Mouse (Mus musculus) testis, adult 2 months (tissue): Measurements from ENCODE around the gene Poc1b. TPM values are rescaled to one million over a fixed set of nuclear protein-coding genes. Genes with fewer than 3 reads are reported as not detected.

Source experiments
- H3K27ac ChIP-seq: fragments of 200-500 bp; 2 replicates; pipeline ENCODE4 v1.5.1; 2012; ENCODE audit warnings: low read depth, low read length; ENCODE audit not compliant: control insufficient read depth, insufficient read depth
- H3K27me3 ChIP-seq: fragments of 200-500 bp; 2 replicates; pipeline ENCODE4 v1.6.1; 2012; ENCODE audit warnings: mild to moderate bottlenecking, low read length, moderate library complexity; ENCODE audit not compliant: control insufficient read depth, insufficient read depth
- H3K36me3 ChIP-seq: fragments of 200-500 bp; 2 replicates; pipeline ENCODE4 v1.6.1; 2012; ENCODE audit warnings: mild to moderate bottlenecking, low read length; ENCODE audit not compliant: control insufficient read depth, insufficient read depth
- H3K4me1 ChIP-seq: fragments of 200-500 bp; 2 replicates; pipeline ENCODE4 v1.6.1; 2012; ENCODE audit warnings: low read length; ENCODE audit not compliant: control insufficient read depth, insufficient read depth
- H3K4me3 ChIP-seq: fragments of 200-500 bp; 2 replicates; pipeline ENCODE4 v1.5.1; 2012; ENCODE audit warnings: low read depth, mild to moderate bottlenecking, low read length, moderate library complexity, mixed read lengths; ENCODE audit not compliant: control insufficient read depth
- CTCF ChIP-seq: fragments of 200-500 bp; IDR thresholded peaks from 2 replicates; pipeline ENCODE4 v1.5.1; 2012; ENCODE audit warnings: low read depth, mild to moderate bottlenecking, inconsistent platforms, low read length, moderate library complexity; ENCODE audit not compliant: control insufficient read depth, insufficient read depth, insufficient replicate concordance
- POLR2A ChIP-seq: fragments of 200-500 bp; IDR thresholded peaks from 2 replicates; pipeline ENCODE4 v1.6.1; 2012; ENCODE audit warnings: low read depth, mild to moderate bottlenecking, inconsistent platforms, low read length, moderate library complexity; ENCODE audit not compliant: control insufficient read depth
- polyA plus RNA-seq: library from polyadenylated mRNA; depleted of rRNA; stranded (reverse); fragments of >200 nt; gene quantifications from 2 replicates; pipeline ENCODE4 v1.2.3, GENCODE M21; 2012

The Poc1b gene
- polyA plus RNA-seq, 1 experiment, result 73.4 TPM

DNA sequence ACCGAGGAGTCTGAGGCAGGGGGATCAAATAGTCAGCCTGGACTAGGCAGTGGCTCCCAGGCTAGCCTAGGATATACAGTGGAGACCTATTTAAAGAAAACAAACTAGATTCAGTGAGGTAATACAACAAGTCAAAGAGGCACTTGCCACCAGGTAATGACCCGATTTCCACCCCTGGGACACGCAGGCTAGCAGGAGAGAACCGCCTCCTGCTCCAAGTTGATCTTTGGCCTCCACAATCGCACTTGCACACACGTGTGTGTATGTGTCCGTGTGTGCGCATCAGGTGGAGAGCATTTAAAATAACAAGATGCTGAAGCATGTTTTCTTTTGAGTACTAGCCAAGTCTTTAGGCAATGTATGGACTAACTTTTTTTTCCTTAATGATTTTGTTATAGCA, 127.5 kb downstream of the Poc1b start:
- Histone ChIP-seq H3K4me1 (no peaks in the 10 kb centered on the region), H3K27me3 (no peaks in the 10 kb centered on the region), H3K27ac (no peak overlapping the region), H3K36me3 (no peaks in the 10 kb centered on the region), H3K4me3 (no peak overlapping the region)
- no peak for TF ChIP-seq POLR2A
- no peak for TF ChIP-seq CTCF

DNA sequence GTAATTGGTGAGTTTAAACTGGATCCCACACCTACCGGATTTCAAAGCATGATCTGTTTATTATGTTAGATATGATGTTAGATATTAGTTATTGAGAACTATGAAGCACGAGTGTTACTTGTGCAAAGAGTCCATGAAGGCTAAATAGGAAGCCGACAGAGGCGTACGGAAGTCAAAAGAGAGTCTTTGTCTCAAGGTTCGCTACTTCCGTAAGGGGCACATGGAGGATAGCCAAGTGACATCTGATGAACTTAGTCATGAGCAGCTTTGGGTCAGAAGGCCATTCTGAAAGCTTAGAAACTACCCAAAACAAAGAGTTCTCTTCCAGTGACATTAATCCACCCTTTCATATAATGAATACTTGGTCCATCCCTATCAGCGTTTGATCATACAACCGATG, 128.2 kb downstream of the Poc1b start:
- no peaks in the 10 kb centered on the region for H3K27me3 ChIP-seq
- TF ChIP-seq POLR2A, result no peak
- no peak for TF ChIP-seq CTCF
- no peaks in the 10 kb centered on the region for H3K4me1 ChIP-seq
- H3K27ac ChIP-seq, result no peak overlapping the region
- H3K36me3 ChIP-seq, result no peaks in the 10 kb centered on the region
- H3K4me3 ChIP-seq, result no peak overlapping the region

DNA sequence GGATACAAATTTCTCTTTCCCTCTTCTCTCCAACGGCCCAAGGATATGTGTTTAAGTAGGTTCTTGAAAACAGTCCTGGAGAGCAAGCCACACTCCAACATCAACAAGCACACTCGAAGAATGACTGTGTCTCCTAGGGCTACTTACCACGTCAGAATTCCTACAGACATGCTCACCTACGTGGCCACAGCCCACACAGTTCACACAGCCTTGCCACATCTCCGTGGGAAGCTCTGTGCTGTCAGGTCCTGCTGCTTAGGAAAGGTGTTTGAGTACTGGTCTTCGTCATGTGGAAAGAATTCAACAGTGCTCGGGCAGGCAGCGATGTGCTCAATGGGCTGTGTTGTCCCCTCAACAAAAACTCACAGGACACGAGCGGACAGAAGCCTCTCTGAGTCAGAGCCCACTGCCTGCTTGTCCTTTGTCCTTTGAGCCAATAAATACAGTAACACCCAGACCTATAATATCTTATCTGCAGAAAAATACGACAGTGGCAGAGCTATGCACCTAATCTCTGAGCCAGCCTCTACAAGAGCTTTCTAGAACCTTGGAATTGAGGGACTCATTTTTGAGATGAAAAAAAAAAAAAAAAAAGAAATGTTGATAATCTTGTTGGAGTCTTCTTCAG, 130.5 kb downstream of the Poc1b start:
- no peaks in the 10 kb centered on the region for H3K27me3 ChIP-seq
- H3K27ac ChIP-seq, result no peak overlapping the region
- TF ChIP-seq POLR2A (no peak), CTCF (no peak)
- H3K4me3 ChIP-seq, result no peak overlapping the region
- no peaks in the 10 kb centered on the region for H3K36me3 ChIP-seq
- peaks cover 7% of the 10 kb centered on the region for H3K4me1 ChIP-seq

DNA sequence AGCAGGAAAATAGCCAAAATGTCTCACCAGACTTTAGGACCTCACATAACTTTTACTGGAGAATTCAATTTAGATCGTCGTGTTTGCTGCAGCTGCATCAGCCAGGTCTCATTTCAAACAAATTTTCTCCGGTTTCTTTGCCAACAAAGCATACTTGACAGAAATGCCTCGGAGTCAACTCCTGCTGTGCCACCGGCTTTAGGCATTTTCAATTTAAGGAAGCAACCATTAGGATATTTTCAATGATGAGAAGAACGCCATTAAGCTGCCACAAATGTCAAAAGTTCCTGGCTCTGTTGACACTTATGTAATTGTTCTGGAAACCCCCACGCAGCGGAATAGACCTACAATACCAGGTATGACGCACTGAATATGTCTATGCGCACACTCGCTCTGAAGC, 131.7 kb downstream of the Poc1b start:
- TF ChIP-seq CTCF (no peak), POLR2A (no peak)

DNA sequence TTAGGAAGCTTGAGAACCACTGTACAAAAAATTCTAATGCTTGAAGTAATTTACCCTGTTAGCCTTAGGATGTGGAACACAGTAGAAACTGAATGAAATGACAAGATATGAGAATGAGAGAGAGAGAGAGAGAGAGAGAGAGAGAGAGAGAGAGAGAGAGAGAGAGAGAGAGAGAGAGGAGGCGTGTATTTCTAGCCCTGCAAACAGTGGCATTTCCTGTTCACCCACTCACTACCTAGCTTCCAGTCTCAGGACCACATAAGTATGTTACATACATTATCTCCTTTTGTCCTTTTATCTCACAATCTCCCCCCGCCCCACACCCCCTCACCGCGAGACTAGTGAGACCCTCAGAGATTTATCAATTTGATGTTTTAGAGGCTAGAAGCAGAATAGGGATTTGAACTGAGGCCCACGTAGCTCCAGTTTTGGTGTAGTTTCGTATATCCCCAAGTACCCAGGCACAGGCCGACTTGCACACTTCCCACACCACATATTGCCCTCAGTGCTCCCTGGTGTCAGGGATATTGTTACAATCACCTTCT, 134.5 kb downstream of the Poc1b start:
- no peak overlapping the region for H3K4me3 ChIP-seq
- no peak for TF ChIP-seq POLR2A
- no peak for TF ChIP-seq CTCF
- H3K36me3 ChIP-seq, result no peaks in the 10 kb centered on the region
- H3K27me3 ChIP-seq, result no peaks in the 10 kb centered on the region
- peaks cover 7% of the 10 kb centered on the region for H3K4me1 ChIP-seq
- no peak overlapping the region for H3K27ac ChIP-seq

More for the DNA sequence above, 131.7 kb downstream of the Poc1b start:
- peaks cover 7% of the 10 kb centered on the region for H3K4me1 ChIP-seq
- H3K27ac ChIP-seq, result no peak overlapping the region
- no peaks in the 10 kb centered on the region for H3K36me3 ChIP-seq
- no peak overlapping the region for H3K4me3 ChIP-seq
- H3K27me3 ChIP-seq, result no peaks in the 10 kb centered on the region

DNA sequence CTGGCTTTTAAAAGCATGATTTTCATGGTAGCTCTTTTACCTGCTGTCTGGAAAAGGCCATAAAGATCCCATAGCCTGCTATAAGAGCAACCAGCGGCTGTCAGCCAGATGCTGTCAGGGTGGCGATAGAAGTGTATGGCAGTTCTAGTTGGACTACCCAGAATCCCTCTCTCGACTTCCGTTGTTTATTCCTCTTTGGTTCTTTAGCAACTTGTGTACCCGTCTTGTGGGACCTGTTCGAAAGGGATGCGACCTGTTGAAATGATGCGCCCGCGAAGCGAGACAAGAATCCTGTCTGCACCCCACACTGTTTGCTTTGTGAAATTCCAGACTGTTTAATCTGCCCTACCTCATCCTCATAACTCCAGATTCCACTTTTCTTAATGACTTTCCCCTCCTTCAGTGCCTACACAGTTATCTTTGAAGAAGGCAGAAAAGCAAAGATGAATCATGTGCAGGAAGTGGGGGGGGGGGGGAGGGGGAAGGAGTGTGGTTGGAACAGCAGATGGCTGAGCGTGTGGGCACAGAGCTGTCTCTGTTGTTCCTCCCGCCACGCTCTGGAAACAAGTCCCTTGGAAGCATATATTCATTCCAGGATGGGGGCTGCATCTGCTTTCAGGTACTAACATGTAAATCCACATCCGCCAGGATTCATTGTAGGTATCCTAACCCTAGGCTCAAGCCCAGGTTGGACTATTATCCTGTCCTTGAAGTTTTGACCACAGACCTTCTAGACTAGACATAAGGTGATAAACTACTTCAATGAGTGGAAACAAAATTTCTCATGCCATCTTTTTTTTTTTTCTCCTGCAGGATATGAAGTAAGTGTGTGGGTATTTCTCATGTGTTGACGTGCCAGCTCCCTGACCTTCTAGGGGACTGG, 135.2 kb downstream of the Poc1b start:
- Histone ChIP-seq H3K27me3 (no peaks in the 10 kb centered on the region), H3K4me1 (peaks cover 7% of the 10 kb centered on the region), H3K27ac (no peak overlapping the region), H3K36me3 (no peaks in the 10 kb centered on the region), H3K4me3 (no peak overlapping the region)
- TF ChIP-seq POLR2A (no peak), CTCF (no peak)

DNA sequence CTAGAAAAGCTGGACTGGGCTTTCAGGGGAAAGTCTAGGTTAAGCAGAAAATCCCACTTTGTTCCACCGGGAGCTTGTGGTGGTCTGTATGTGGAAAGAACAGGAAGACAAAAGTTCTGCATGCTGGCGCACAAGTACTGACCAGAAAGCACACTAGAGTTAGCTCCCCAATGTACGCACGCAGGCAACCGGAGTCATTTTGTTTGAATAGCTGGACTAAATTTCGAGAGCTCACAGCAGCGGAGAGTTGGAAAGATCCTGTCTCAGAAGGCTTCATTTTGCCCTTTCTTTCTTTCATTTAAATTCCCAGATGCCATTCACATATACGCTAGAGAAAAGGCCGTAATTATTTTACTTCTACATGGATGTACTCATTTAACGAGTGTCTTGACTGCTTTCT, 135.9 kb downstream of the Poc1b start:
- peaks cover 7% of the 10 kb centered on the region for H3K4me1 ChIP-seq
- no peak for TF ChIP-seq CTCF
- no peak for TF ChIP-seq POLR2A
- H3K27ac ChIP-seq, result no peak overlapping the region
- H3K4me3 ChIP-seq, result no peak overlapping the region
- H3K36me3 ChIP-seq, result no peaks in the 10 kb centered on the region
- no peaks in the 10 kb centered on the region for H3K27me3 ChIP-seq
